Mouse (Mus musculus): ENCODE measurements around the gene Mansc1. TPM values are rescaled to one million over a fixed set of nuclear protein-coding genes. Genes with fewer than 3 reads are reported as not detected.
"Not testable (repeated sequence)": the region's sequence is repeated elsewhere in the genome, so short reads cannot be mapped to it uniquely, and the experiment has no call there.

The Mansc1 gene
- polyA plus RNA-seq (2015; fragmentation: Nextera tagmentation; extraction: Ambion mirVana) = 0.92 and 1.1 TPM in 2 replicates

- H3K27ac ChIP-seq = no peak within 1 kb of the TSS
- peak within 1 kb of the TSS; percentile 87 for H3K4me2 ChIP-seq (replicated peaks)
- H3K4me1 ChIP-seq (replicated peaks) = peaks cover 10% of the 10 kb centered on the region
- H3K27me3 ChIP-seq = peaks cover 28% of the 10 kb centered on the region
- peak within 1 kb of the TSS; percentile 56 for H3K9ac ChIP-seq (replicated peaks)
- 2% methylated on average over 46 of the region's 46 CpGs for WGBS
- H3K9me3 ChIP-seq = no peaks in the 10 kb centered on the region
- H3K36me3 ChIP-seq = no peaks in the 10 kb centered on the region
- H3K4me3 ChIP-seq (replicated peaks) = peak within 1 kb of the TSS; percentile 51
- ATAC-seq = peak; percentile 62
These were observed at the start of gene Mansc1 for GRCm38 (mm10) chr6:134631947-134632687. Gene Mansc1, minus strand, starts transcription at chr6:134632488.

- not testable (repeated sequence) for H3K27me3 ChIP-seq; ATAC-seq; H3K27ac ChIP-seq; H3K9me3 ChIP-seq; H3K9ac ChIP-seq (replicated peaks); H3K36me3 ChIP-seq; H3K4me1 ChIP-seq (replicated peaks); H3K4me2 ChIP-seq (replicated peaks); H3K4me3 ChIP-seq (replicated peaks)
- 92% methylated on average over 4 of the region's 4 CpGs for WGBS
These were observed 47.0 kb upstream of the Mansc1 start for GRCm38 (mm10) chr6:134679330-134679729.

GRCm38 (mm10) chr6:134678037-134678436, 45.7 kb upstream of the Mansc1 start:
- Histone ChIP-seq H3K9me3 (no peaks in the 10 kb centered on the region), H3K4me2 (replicated peaks) (no peak overlapping the region), H3K36me3 (no peaks in the 10 kb centered on the region), H3K27me3 (no peaks in the 10 kb centered on the region), H3K9ac (replicated peaks) (no peak overlapping the region), H3K4me3 (replicated peaks) (no peak overlapping the region), H3K4me1 (replicated peaks) (0 out of 2 replicates have a peak, but pooled peaks cover 2% of the 10 kb centered on the region), H3K27ac (no peak overlapping the region)
- ATAC-seq = no peak
- 85% methylated on average over 3 of the region's 3 CpGs for WGBS

- no peak overlapping the region for H3K27ac ChIP-seq
- no peak overlapping the region for H3K9ac ChIP-seq (replicated peaks)
- no peaks in the 10 kb centered on the region for H3K36me3 ChIP-seq
- ATAC-seq = no peak
- H3K4me2 ChIP-seq (replicated peaks) = no peak overlapping the region
- H3K4me3 ChIP-seq (replicated peaks) = no peak overlapping the region
- H3K9me3 ChIP-seq = no peaks in the 10 kb centered on the region
- 0 out of 2 replicates have a peak, but pooled peaks cover 2% of the 10 kb centered on the region for H3K4me1 ChIP-seq (replicated peaks)
- no peaks in the 10 kb centered on the region for H3K27me3 ChIP-seq
- WGBS = 88% methylated on average over 4 of the region's 4 CpGs
These were observed 45.2 kb upstream of the Mansc1 start for GRCm38 (mm10) chr6:134677504-134677903.

- H3K4me1 ChIP-seq (replicated peaks); H3K36me3 ChIP-seq; H3K9me3 ChIP-seq; H3K9ac ChIP-seq (replicated peaks); H3K27me3 ChIP-seq; H3K27ac ChIP-seq; H3K4me2 ChIP-seq (replicated peaks); ATAC-seq; H3K4me3 ChIP-seq (replicated peaks): not testable (repeated sequence)
- WGBS = 83% methylated on average over 8 of the region's 8 CpGs
These were observed 41.4 kb upstream of the Mansc1 start for GRCm38 (mm10) chr6:134673712-134674111.

GRCm38 (mm10) chr6:134670881-134671411, 38.7 kb upstream of the Mansc1 start:
- Histone ChIP-seq H3K4me1 (replicated peaks) (peaks cover 7% of the 10 kb centered on the region; the same call in 1 of the 2 replicates), H3K27ac (no peak overlapping the region), H3K27me3 (no peaks in the 10 kb centered on the region), H3K4me2 (replicated peaks) (no peak overlapping the region), H3K4me3 (replicated peaks) (no peak overlapping the region), H3K9me3 (no peaks in the 10 kb centered on the region), H3K9ac (replicated peaks) (no peak overlapping the region), H3K36me3 (no peaks in the 10 kb centered on the region)
- no peak for ATAC-seq
- WGBS = 59% methylated on average over 4 of the region's 4 CpGs

- H3K9me3 ChIP-seq = no peaks in the 10 kb centered on the region
- ATAC-seq = no peak
- no peaks in the 10 kb centered on the region for H3K27me3 ChIP-seq
- H3K4me2 ChIP-seq (replicated peaks) = no peak overlapping the region
- no peak overlapping the region for H3K27ac ChIP-seq
- H3K4me3 ChIP-seq (replicated peaks) = no peak overlapping the region
- H3K9ac ChIP-seq (replicated peaks) = no peak overlapping the region
- WGBS = 81% methylated on average over 6 of the region's 6 CpGs
- H3K36me3 ChIP-seq = no peaks in the 10 kb centered on the region
- H3K4me1 ChIP-seq (replicated peaks) = peaks cover 7% of the 10 kb centered on the region; the same call in 1 of the 2 replicates
These were observed 37.0 kb upstream of the Mansc1 start for GRCm38 (mm10) chr6:134669179-134669865.

- no peak overlapping the region for H3K27ac ChIP-seq
- no peak overlapping the region for H3K4me2 ChIP-seq (replicated peaks)
- no peaks in the 10 kb centered on the region for H3K9me3 ChIP-seq
- 89% methylated on average over 2 of the region's 2 CpGs for WGBS
- no peak overlapping the region for H3K4me3 ChIP-seq (replicated peaks)
- no peaks in the 10 kb centered on the region for H3K27me3 ChIP-seq
- no peaks in the 10 kb centered on the region for H3K36me3 ChIP-seq
- H3K9ac ChIP-seq (replicated peaks) = no peak overlapping the region
- no peak for ATAC-seq
- H3K4me1 ChIP-seq (replicated peaks) = peaks cover 7% of the 10 kb centered on the region; the same call in 1 of the 2 replicates
These were observed 36.2 kb upstream of the Mansc1 start for GRCm38 (mm10) chr6:134668519-134668918.

- Histone ChIP-seq H3K4me2 (replicated peaks) (no peak overlapping the region), H3K9ac (replicated peaks) (no peak overlapping the region), H3K9me3 (no peaks in the 10 kb centered on the region), H3K27me3 (no peaks in the 10 kb centered on the region), H3K4me1 (replicated peaks) (0 out of 2 replicates have a peak, but pooled peaks cover 2% of the 10 kb centered on the region), H3K27ac (no peak overlapping the region), H3K4me3 (replicated peaks) (no peak overlapping the region), H3K36me3 (no peaks in the 10 kb centered on the region)
- no peak for ATAC-seq
- 87% methylated on average over 9 of the region's 9 CpGs for WGBS
These were observed 33.5 kb upstream of the Mansc1 start for GRCm38 (mm10) chr6:134665817-134666216.

GRCm38 (mm10) chr6:134664573-134664972, 32.3 kb upstream of the Mansc1 start:
- no peak for ATAC-seq
- 83% methylated on average over 5 of the region's 5 CpGs for WGBS
- H3K27ac ChIP-seq = no peak overlapping the region
- no peak overlapping the region for H3K4me2 ChIP-seq (replicated peaks)
- no peaks in the 10 kb centered on the region for H3K27me3 ChIP-seq
- H3K9me3 ChIP-seq = no peaks in the 10 kb centered on the region
- H3K9ac ChIP-seq (replicated peaks) = no peak overlapping the region
- no peak overlapping the region for H3K4me3 ChIP-seq (replicated peaks)
- H3K36me3 ChIP-seq = no peaks in the 10 kb centered on the region
- H3K4me1 ChIP-seq (replicated peaks) = 0 out of 2 replicates have a peak, but pooled peaks cover 2% of the 10 kb centered on the region

- H3K27ac ChIP-seq = no peak overlapping the region
- no peaks in the 10 kb centered on the region for H3K4me1 ChIP-seq (replicated peaks)
- no peak overlapping the region for H3K9ac ChIP-seq (replicated peaks)
- WGBS = 84% methylated on average over 8 of the region's 8 CpGs
- no peaks in the 10 kb centered on the region for H3K27me3 ChIP-seq
- H3K36me3 ChIP-seq = no peaks in the 10 kb centered on the region
- no peak overlapping the region for H3K4me2 ChIP-seq (replicated peaks)
- no peaks in the 10 kb centered on the region for H3K9me3 ChIP-seq
- ATAC-seq = no peak
- no peak overlapping the region for H3K4me3 ChIP-seq (replicated peaks)
These were observed 28.6 kb upstream of the Mansc1 start for GRCm38 (mm10) chr6:134660714-134661406.
